Mouse (Mus musculus) intestine, postnatal 0 days (tissue): ENCODE measurements around the gene Osbpl10. TPM values are rescaled to one million over a fixed set of nuclear protein-coding genes. Genes with fewer than 3 reads are reported as not detected.
"Not testable (repeated sequence)": the region's sequence is repeated elsewhere in the genome, so short reads cannot be mapped to it uniquely, and the experiment has no call there.

Experiments
- ATAC-seq: fragments of 200-750 bp; cut with Nextera tagmentation; 2 replicates; pipeline ENCODE4 v1.8.0; 2017; ENCODE audit warnings: mild to moderate bottlenecking, moderate TSS enrichment, moderate library complexity
- H3K27ac ChIP-seq: fragments of 300-500 bp; sonication (generic); 2 replicates; pipeline ENCODE4 v1.5.1; 2014; ENCODE audit warnings: mild to moderate bottlenecking, low read depth, low read length, moderate library complexity
- H3K27me3 ChIP-seq: fragments of 300-500 bp; sonication (generic); replicated peaks from 2 replicates; pipeline ENCODE4 v1.6.1; 2014; ENCODE audit warnings: low read length, mixed read lengths; ENCODE audit not compliant: control insufficient read depth, insufficient read depth
- H3K36me3 ChIP-seq: fragments of 300-500 bp; sonication (generic); 2 replicates; pipeline ENCODE4 v1.6.1; 2014; ENCODE audit warnings: mild to moderate bottlenecking, moderate library complexity; ENCODE audit not compliant: control insufficient read depth, insufficient read depth
- H3K4me1 ChIP-seq: fragments of 300-500 bp; sonication (generic); replicated peaks from 2 replicates; pipeline ENCODE4 v1.6.1; 2014; ENCODE audit warnings: antibody characterized with exemption, low read length, mixed read lengths; ENCODE audit not compliant: control insufficient read depth, insufficient read depth
- H3K4me2 ChIP-seq: fragments of 300-500 bp; sonication (generic); replicated peaks from 2 replicates; pipeline ENCODE4 v1.6.1; 2014; ENCODE audit warnings: low read depth, mild to moderate bottlenecking, moderate library complexity
- H3K4me3 ChIP-seq: fragments of 300-500 bp; sonication (generic); 2 replicates; pipeline ENCODE4 v1.5.1; 2014; ENCODE audit warnings: low read depth, low read length
- H3K9ac ChIP-seq: fragments of 300-500 bp; sonication (generic); 2 replicates; pipeline ENCODE4 v1.6.1; 2014; ENCODE audit warnings: mild to moderate bottlenecking, low read depth, low read length
- H3K9me3 ChIP-seq: fragments of 300-500 bp; sonication (generic); 2 replicates; pipeline ENCODE4 v1.6.1; 2016; ENCODE audit warnings: mixed run types; ENCODE audit not compliant: control insufficient read depth
- CTCF ChIP-seq: sonication (generic); IDR thresholded peaks from 2 replicates; pipeline ENCODE4 v1.5.1; 2016; ENCODE audit warnings: low read depth, mild to moderate bottlenecking, control low read depth, antibody characterized with exemption, moderate library complexity
- WGBS: fragments of 180-500 bp; shearing (Covaris S2); extraction: QIAGEN DNeasy Blood & Tissue Kit; methylation state at CpG from one replicate; pipeline ENCODE4 v1.1.7; 2014; 5-methylcytosine and 5-hydroxymethylcytosine counted together
- polyA plus RNA-seq: library from polyadenylated mRNA; unstranded; fragments of >200 nt; fragmentation: Nextera tagmentation; extraction: Ambion mirVana; gene quantifications from 2 replicates; pipeline ENCODE4 v1.2.1, GENCODE M21; 2015

The Osbpl10 gene
- polyA plus RNA-seq, 1 experiment from 2014 or later = 4.3 TPM

DNA sequence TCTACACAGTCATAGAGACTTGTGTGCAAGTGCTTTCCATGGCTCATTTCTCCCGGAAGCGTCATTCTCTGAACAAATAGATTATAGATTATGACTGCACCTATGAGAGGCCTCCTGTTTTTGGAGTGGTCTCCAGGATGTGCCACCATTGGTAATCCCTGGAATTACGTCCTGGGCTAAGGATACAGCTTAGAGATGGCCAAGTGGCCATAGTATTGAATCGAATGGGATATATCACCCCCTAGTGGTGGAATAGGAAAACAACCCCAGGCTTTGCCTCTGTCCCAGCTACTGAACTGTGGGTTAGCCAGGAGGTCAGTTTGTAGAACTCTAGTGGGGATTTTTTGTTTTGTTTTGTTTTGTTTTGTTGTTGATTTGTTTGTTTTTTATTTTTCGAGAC lies 21.4 kb upstream of the Osbpl10 start:
- no peak overlapping the region for H3K4me2 ChIP-seq
- H3K36me3 ChIP-seq = no peaks in the 10 kb centered on the region
- H3K27ac ChIP-seq = peak overlapping the region; percentile 71; the same call in 1 of the 2 replicates
- peak; percentile 61 for ATAC-seq
- 0 out of 2 replicates have a peak, but pooled peaks cover 7% of the 10 kb centered on the region for H3K4me1 ChIP-seq
- TF ChIP-seq CTCF = peak; percentile 86
- no peaks in the 10 kb centered on the region for H3K27me3 ChIP-seq
- no peaks in the 10 kb centered on the region for H3K9me3 ChIP-seq
- no peak overlapping the region for H3K4me3 ChIP-seq
- WGBS = 34% methylated on average over 5 of the region's 5 CpGs
- H3K9ac ChIP-seq = no peak overlapping the region

DNA sequence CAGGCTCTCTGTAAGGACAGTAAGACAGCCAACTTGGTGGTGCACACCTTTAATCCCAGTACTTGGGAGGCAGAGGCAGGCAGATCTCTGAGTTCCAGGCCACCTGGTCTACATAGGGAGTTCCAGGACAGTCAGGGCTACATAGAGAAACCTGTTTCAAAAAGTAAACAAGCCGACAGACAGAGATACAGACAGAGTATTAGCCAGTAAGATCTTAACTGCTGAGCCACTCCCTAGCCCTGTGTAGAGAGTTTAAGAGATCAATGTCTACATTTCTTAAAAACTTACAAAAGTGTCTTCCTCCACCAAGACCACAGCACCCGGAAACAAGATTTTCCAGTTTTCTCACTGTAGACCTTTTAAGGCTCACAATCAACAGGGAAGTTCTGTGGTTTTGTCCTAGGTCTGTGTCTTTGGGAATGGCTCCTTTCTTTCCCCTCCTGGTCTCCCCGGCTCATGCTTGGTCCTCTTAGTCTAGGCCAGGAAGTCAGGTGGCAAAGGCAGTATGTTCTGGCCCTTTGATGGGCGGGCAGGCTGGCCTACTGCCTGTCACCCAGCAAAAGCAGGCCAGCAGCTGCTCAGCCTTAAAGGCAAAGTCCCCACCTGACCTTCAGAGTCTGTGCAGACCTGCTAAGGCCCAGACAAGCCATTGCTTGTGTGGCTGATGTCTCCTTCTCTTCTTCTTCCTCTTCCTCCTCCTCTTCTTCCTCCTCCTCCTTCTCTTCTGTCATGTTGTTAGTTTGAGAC lies 18.2 kb upstream of the Osbpl10 start:
- no peak for ATAC-seq
- WGBS = 38% methylated on average over 4 of the region's 4 CpGs
- Histone ChIP-seq H3K9ac (no peak overlapping the region), H3K4me1 (no peaks in the 10 kb centered on the region), H3K9me3 (no peaks in the 10 kb centered on the region), H3K36me3 (no peaks in the 10 kb centered on the region), H3K27ac (peak overlapping the region; percentile 46; the same call in 1 of the 2 replicates), H3K27me3 (no peaks in the 10 kb centered on the region), H3K4me2 (no peak overlapping the region), H3K4me3 (no peak overlapping the region)
- no peak for TF ChIP-seq CTCF

DNA sequence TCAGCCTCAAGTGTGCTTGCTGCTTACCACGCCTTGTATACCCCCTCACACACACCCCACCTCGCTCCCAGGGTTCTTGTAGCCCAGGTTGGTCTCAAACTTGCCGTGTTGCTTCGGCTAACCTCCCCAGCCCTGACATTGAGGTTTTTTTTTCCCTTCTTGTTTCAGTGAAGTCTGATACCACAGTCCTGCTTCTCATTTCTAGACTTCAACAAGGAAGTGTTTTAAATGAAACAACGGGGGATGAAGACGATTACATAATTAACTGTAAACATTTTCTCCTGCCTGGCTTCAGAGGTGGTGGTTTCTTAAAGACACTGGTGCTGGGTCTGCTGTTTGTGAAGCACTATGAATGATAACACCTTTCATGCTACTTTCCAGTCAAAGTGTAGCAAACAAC lies 17.5 kb upstream of the Osbpl10 start:
- H3K9me3 ChIP-seq = no peaks in the 10 kb centered on the region
- no peak overlapping the region for H3K27ac ChIP-seq
- no peak for ATAC-seq
- no peak for TF ChIP-seq CTCF
- H3K9ac ChIP-seq = no peak overlapping the region
- H3K4me2 ChIP-seq = no peak overlapping the region
- no peaks in the 10 kb centered on the region for H3K4me1 ChIP-seq
- WGBS = 55% methylated on average over 6 of the region's 6 CpGs
- H3K4me3 ChIP-seq = no peak overlapping the region
- no peaks in the 10 kb centered on the region for H3K36me3 ChIP-seq
- H3K27me3 ChIP-seq = no peaks in the 10 kb centered on the region

DNA sequence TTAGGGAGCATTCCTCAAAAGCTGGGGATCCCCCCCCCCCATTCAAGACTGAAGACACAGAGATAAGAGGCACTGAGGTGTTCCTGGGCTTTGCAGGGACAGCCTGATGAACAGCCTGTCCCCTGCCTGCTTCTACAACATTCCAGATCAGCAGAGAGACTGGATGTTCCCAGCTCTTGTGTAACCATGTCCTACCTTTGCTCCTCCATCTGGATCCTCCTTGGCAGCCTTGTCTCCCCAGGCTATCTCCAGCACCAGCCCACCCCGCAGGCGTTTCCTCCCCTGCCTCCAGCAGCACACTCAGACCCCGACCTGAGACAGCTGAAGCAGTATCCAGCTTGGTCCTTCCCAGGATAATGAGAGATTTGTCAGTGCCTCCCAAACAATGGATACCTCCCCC lies 14.3 kb upstream of the Osbpl10 start:
- ATAC-seq = no peak
- no peak for TF ChIP-seq CTCF
- H3K9me3 ChIP-seq = no peaks in the 10 kb centered on the region
- no peak overlapping the region for H3K4me2 ChIP-seq
- no peaks in the 10 kb centered on the region for H3K27me3 ChIP-seq
- no peak overlapping the region for H3K27ac ChIP-seq
- H3K4me1 ChIP-seq = no peaks in the 10 kb centered on the region
- 57% methylated on average over 3 of the region's 3 CpGs for WGBS
- no peak overlapping the region for H3K4me3 ChIP-seq
- H3K9ac ChIP-seq = no peak overlapping the region
- no peaks in the 10 kb centered on the region for H3K36me3 ChIP-seq

DNA sequence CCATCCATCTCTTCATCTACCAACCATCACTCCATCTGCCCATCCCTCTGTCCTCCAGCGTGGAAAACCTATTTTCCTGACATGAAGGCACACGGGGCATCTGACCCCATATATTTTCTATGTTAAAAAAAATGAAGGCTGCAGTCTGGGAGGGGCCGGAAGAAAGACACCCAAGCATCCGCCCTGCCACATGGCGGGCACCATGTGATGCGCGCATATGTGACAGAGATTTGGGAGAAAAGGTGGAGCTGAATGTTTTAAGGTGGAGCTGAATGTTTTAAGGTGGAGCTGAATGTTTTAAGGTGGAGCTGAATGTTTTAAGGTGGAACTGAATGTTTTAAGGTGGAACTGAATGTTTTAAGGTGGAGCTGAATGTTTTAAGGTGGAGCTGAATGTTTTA lies 12.1 kb upstream of the Osbpl10 start:
- not testable (repeated sequence) for H3K27me3 ChIP-seq, ATAC-seq, H3K4me1 ChIP-seq, H3K4me2 ChIP-seq, H3K9ac ChIP-seq, H3K4me3 ChIP-seq, H3K36me3 ChIP-seq, H3K9me3 ChIP-seq, H3K27ac ChIP-seq
- WGBS = 88% methylated on average over 7 of the region's 7 CpGs

DNA sequence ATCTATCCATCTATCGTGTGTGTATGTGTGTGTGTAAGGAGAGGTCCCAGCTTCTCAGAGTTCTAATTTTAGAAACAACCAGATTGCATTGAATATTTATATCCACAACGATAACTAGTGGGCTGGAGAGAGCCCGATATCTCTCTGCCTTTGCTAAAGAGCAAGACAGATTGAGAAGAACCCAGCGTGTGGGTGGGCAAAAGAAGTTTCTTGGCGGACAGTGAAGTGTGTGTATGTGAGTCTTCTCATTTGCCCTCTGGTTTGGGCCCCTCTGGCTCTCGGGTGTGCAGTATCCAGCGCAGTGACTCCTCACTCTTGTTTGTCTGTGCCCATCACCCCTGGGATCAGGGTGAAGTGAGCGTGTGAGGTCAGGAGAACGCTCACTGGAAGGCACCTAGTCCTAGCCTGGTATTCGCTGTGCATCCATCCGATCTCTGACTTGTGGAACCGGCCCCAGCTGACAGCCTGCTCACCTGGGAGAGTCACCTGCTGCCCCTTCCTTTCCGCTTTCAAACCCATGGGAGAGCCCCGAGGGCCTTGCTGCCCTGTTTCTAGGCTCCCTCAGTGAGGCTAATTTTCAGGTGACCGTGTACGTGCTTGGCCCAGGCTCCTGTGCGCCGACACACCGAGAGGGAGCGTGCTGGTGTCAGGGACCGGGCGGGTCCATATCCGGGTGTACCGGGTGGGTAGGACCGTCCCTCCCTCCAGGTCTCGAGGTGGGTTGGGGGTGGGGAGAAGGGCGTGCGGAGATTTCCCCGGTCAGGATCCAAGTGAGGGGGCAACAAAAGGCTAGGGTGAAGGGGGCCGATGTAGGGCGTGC lies 698 bp upstream of the Osbpl10 start:
- peak overlapping the region; percentile 94 for H3K27ac ChIP-seq
- H3K9ac ChIP-seq = peak overlapping the region; percentile 87
- H3K4me2 ChIP-seq = peak overlapping the region; percentile 95
- H3K27me3 ChIP-seq = no peaks in the 10 kb centered on the region
- H3K4me1 ChIP-seq = peaks cover 11% of the 10 kb centered on the region
- TF ChIP-seq CTCF = peak; percentile 36
- peak overlapping the region; percentile 84 for H3K4me3 ChIP-seq
- 10% methylated on average over 31 of the region's 31 CpGs for WGBS
- H3K36me3 ChIP-seq = no peaks in the 10 kb centered on the region
- no peaks in the 10 kb centered on the region for H3K9me3 ChIP-seq
- peak; percentile 47; the same call in 1 of the 2 replicates for ATAC-seq
